Mouse (Mus musculus): ENCODE measurements around the gene Satb2.

- TF ChIP-seq TAL1 (IDR thresholded peaks at IDR 0.05; ENCODE audit: low read length) (no peak), GATA1 (IDR thresholded peaks at IDR 0.05; ENCODE audit: low read length) (no peak)
Observed at GRCm38 (mm10) chr1:56965879-56966579, 12.4 kb downstream of the Satb2 start.

All from erythroblast, embryonic 14.5 days (primary cell).